Mouse (Mus musculus) spleen, adult 2 months (tissue): Measurements from ENCODE around the gene Bpifc. TPM values are rescaled to one million over a fixed set of nuclear protein-coding genes. Genes with fewer than 3 reads are reported as not detected.
"Not testable (repeated sequence)": the region's sequence is repeated elsewhere in the genome, so short reads cannot be mapped to it uniquely, and the experiment has no call there.

Source experiments
- DNase-seq, 2 experiments: peaks; one replicate each; pipeline versions ENCODE4 v3.0.0 to v3.0.0-alpha.2; 2012 to 2021; ENCODE audit warnings: low spot score in 2 of 2, low read depth in 1 of 2
- H3K27ac ChIP-seq: fragments of 200-500 bp; 2 replicates; pipeline ENCODE4 v1.5.1; 2012; ENCODE audit warnings: low read length, inconsistent platforms; ENCODE audit not compliant: insufficient read depth
- H3K27me3 ChIP-seq: fragments of 200-500 bp; 2 replicates; pipeline ENCODE4 v1.6.1; 2012; ENCODE audit warnings: mild to moderate bottlenecking, moderate library complexity, low read length, inconsistent platforms; ENCODE audit not compliant: control insufficient read depth, insufficient read depth
- H3K36me3 ChIP-seq: fragments of 200-500 bp; 2 replicates; pipeline ENCODE4 v1.6.1; 2012; ENCODE audit warnings: mild to moderate bottlenecking, low read length, inconsistent platforms; ENCODE audit not compliant: control insufficient read depth, insufficient read depth
- H3K4me1 ChIP-seq: fragments of 200-500 bp; 2 replicates; pipeline ENCODE4 v1.6.1; 2011; ENCODE audit warnings: inconsistent platforms; ENCODE audit not compliant: control insufficient read depth, insufficient read depth, insufficient read length
- H3K4me3 ChIP-seq: fragments of 200-500 bp; 2 replicates; pipeline ENCODE4 v1.5.1; 2011; ENCODE audit warnings: mild to moderate bottlenecking, inconsistent platforms; ENCODE audit not compliant: insufficient read depth, insufficient read length; ENCODE audit errors: extremely low read depth
- CTCF ChIP-seq: fragments of 200-500 bp; IDR thresholded peaks from 2 replicates; pipeline ENCODE4 v1.5.1; 2011; ENCODE audit warnings: mild to moderate bottlenecking, inconsistent platforms; ENCODE audit not compliant: insufficient read depth, insufficient read length, insufficient replicate concordance; ENCODE audit errors: extremely low read depth
- POLR2A ChIP-seq: fragments of 200-500 bp; IDR thresholded peaks from 2 replicates; pipeline ENCODE4 v1.6.1; 2011; ENCODE audit warnings: low read depth, low read length, inconsistent platforms
- WGBS: fragments of 180-500 bp; shearing (Covaris S2); methylation state at CpG from one replicate; pipeline ENCODE4 v1.1.7; 2018; 5-methylcytosine and 5-hydroxymethylcytosine counted together
- polyA plus RNA-seq: library from polyadenylated mRNA; depleted of rRNA; stranded (reverse); fragments of >200 nt; gene quantifications from 2 replicates; pipeline ENCODE4 v1.2.3, GENCODE M21; 2012

Bpifc gene
- polyA plus RNA-seq, 1 experiment: not detected

DNA sequence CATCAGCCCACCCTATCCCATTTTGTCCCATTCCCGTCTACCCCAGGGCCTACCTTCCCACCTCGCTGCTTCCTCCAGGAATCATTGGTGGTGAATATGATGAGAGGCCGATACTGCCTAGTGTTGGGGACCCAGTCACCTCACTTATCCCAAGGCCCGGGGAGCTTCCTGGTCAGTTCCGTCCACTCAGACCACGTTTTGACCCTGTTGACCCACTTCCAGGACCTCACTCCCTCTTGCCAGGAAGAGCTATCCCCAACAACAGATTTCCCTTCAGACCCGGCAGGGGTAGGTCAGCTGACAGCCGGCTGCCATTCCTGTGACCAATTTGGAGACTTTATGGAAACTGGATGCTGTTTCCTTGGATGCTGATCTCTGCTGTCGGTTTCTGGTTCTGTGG lies 36.1 kb upstream of the Bpifc start:
- WGBS: 94% methylated on average over 9 of the region's 9 CpGs
- no peak for DNase-seq
- Histone ChIP-seq H3K4me3 (no peak overlapping the region), H3K4me1 (no peaks in the 10 kb centered on the region), H3K36me3 (peaks cover 28% of the 10 kb centered on the region), H3K27me3 (no peaks in the 10 kb centered on the region), H3K27ac (no peak overlapping the region)
- TF ChIP-seq POLR2A: no peak
- TF ChIP-seq CTCF: no peak

DNA sequence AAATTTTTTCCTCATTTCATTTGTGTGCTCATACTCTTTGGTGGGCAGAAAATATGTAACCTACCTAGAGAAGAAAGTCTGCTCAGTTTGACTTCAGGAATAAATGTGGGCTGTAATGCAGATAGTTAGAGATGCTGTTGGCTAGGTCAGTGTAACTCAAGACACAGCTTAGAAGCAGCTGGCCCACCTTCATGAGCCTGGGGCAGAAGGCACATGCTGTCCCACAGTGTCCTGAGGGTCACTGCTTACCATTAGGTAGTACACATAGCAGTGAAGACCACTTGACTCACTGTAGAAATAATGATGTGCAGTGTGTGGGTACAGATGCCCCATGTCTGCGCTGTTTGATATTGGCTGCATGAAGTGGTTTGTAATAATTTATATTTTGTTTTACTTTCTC lies 34.7 kb upstream of the Bpifc start:
- H3K4me3 ChIP-seq: no peak overlapping the region
- H3K36me3 ChIP-seq: peaks cover 36% of the 10 kb centered on the region
- 98% methylated on average over 1 of the region's 1 CpGs for WGBS
- no peaks in the 10 kb centered on the region for H3K27me3 ChIP-seq
- DNase-seq: no peak
- H3K27ac ChIP-seq: no peak overlapping the region
- no peak for TF ChIP-seq POLR2A
- no peak for TF ChIP-seq CTCF
- no peaks in the 10 kb centered on the region for H3K4me1 ChIP-seq

DNA sequence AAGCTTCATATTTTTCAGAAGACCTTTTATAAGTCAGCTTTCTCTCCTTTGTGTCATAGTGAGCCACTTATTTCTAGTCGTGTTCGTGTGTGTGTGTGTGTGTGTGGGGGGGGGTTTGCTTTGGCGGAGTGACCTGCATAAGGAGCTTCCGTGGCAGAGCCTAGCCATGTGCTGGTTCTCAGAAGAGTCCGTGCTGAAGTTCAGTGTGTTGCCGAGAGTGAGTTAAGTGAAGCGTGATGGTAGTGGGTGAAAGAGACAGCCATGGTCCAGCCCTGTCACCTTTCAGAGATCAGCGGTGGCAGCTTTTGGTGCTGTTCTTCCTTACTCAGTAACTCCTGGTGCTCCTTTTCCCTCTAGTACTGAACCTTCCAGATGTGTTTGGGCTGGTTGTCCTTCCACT lies 32.4 kb upstream of the Bpifc start:
- TF ChIP-seq CTCF (no peak), POLR2A (no peak)
- Histone ChIP-seq H3K27ac (no peak overlapping the region), H3K4me1 (no peaks in the 10 kb centered on the region), H3K36me3 (peaks cover 27% of the 10 kb centered on the region), H3K27me3 (no peaks in the 10 kb centered on the region), H3K4me3 (no peak overlapping the region)
- no peak for DNase-seq
- WGBS: 92% methylated on average over 8 of the region's 8 CpGs

DNA sequence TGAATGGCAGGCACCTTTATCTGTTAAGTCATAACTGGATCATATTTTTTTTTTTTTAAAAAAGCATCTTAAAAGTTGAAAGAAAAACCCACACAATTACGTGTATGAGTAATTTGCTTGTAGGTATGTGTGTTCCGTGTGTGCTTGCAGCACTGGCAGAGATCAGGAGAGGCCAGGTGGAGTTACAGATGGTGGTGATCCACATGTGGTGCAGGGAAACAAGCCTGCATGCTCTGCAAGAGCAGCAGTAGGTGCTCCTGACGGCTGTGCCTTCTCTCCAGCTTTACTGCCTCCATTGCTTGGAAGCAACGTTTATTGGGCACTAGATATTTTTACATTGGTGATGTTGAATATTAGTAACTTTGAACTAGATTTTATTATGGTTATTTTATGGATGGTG lies 32.0 kb upstream of the Bpifc start:
- DNase-seq: no peak
- Histone ChIP-seq H3K4me1 (no peaks in the 10 kb centered on the region), H3K36me3 (peaks cover 27% of the 10 kb centered on the region), H3K27ac (no peak overlapping the region), H3K4me3 (no peak overlapping the region), H3K27me3 (no peaks in the 10 kb centered on the region)
- WGBS: 94% methylated on average over 4 of the region's 4 CpGs
- TF ChIP-seq POLR2A: no peak
- no peak for TF ChIP-seq CTCF

DNA sequence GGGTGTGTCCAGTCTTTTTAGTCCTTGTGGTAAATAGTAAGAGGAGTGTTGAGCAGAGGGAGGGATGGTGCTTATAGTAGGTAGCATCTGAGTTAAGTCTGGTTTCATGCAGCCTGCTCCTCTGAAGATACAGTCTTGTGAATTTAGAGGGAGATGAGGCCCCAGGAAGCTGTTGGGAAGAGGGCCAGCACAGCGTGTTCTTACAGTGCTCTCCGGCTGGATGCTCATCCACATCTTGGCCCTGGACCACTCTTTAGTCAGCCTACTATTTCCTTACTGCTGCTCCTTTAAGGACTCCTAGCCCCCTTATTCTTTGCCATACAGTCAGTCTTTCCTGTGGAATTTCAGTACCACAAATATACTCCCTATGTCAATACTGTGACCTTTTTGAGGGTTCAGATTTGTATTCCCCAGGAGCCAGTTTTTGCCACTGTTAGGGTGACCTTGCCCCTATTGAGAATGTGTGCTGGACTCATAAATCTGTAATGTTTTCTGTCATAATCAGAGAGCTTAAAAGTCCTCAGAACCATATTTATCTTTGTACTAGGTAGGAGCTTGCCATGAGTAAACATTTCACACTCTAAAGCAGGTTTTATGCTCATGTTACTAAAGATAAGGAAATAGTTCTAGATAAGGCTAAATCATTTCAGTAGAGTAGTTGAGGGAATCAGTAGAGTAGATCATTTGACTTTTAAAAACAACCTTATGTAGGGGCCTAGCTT lies 22.5 kb upstream of the Bpifc start:
- DNase-seq: no peak
- Histone ChIP-seq H3K4me3 (no peak overlapping the region), H3K27ac (no peak overlapping the region), H3K36me3 (peaks cover 40% of the 10 kb centered on the region), H3K4me1 (no peaks in the 10 kb centered on the region), H3K27me3 (no peaks in the 10 kb centered on the region)
- 92% methylated on average over 2 of the region's 2 CpGs for WGBS
- TF ChIP-seq CTCF (no peak), POLR2A (no peak)

DNA sequence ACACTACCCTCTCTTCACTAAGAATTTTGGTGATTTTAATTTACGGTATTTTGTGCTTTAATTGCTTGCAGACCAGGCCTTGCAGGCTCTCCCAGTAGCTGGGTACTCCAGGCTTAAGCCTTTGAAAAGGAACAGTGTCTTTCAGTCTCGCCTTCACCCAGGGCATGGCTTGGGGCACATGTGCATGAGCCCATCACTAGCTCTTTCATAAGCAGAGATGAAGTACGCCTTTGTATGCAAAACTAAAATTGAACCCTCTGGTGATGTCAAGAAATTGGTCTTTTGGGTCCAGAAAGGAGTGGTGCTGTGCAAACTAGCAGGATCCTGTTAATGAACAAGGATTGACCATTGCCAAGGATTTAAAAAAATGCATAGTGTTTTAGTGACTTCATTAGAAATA lies 20.8 kb upstream of the Bpifc start:
- no peak for DNase-seq
- Histone ChIP-seq H3K36me3 (peaks cover 40% of the 10 kb centered on the region), H3K27ac (no peak overlapping the region), H3K4me1 (no peaks in the 10 kb centered on the region), H3K27me3 (no peaks in the 10 kb centered on the region), H3K4me3 (no peak overlapping the region)
- no peak for TF ChIP-seq POLR2A
- TF ChIP-seq CTCF: no peak
- 94% methylated on average over 3 of the region's 3 CpGs for WGBS

DNA sequence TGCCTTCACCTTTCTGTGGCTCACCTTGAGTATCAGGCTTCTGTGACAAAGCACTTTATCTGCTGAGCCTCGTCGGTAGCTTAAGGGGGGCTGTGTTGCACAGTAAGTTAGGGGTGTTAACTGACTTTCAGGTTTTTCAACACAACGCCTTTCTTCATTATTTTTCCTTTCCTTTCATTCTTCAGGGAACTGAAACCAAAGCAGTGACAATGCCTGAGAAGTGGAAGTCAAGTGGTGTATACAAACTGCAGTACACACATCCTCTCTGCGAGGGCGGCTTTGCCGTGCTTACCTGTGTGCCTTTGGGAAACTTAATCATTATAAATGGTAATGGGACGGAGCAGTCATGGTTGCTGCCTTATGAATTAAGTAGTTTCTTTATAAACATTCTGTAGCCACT lies 19.0 kb upstream of the Bpifc start:
- Histone ChIP-seq H3K36me3 (peaks cover 34% of the 10 kb centered on the region), H3K27ac (no peak overlapping the region), H3K27me3 (no peaks in the 10 kb centered on the region), H3K4me1 (no peaks in the 10 kb centered on the region), H3K4me3 (no peak overlapping the region)
- DNase-seq: no peak
- no peak for TF ChIP-seq CTCF
- TF ChIP-seq POLR2A: no peak
- WGBS: 91% methylated on average over 7 of the region's 7 CpGs

DNA sequence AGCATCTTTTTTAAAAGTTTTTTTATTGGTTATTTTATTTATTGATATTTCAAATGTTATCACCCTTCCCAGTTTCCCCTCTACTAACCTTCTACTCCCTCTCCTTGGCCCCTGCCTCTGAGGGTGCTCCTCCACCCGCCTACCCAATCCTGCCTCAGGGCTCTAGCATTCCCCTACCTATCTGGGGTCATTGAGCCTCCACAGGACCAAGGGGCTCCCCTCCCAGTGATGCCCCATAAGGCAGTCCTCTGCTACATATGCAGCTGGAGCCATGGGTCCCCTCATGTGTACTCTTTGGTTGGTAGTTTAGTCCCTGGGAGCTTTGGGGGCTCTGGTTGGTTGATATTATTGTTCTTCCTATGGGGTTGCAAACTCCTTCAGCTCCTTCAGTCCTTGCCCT lies 15.1 kb upstream of the Bpifc start:
- 100% methylated on average over 1 of the region's 1 CpGs for WGBS

More for the DNA sequence above, 15.1 kb upstream of the Bpifc start:
- H3K4me3 ChIP-seq, H3K27me3 ChIP-seq, H3K4me1 ChIP-seq, H3K27ac ChIP-seq, DNase-seq: not testable (repeated sequence)
- H3K36me3 ChIP-seq: peaks cover 21% of the 10 kb centered on the region
